Mouse (Mus musculus) intestine, embryonic 15.5 days (tissue): ENCODE measurements at regions not wholly inside any gene's neighbourhood (a gene's known extent, or its start where the extent isn't known, plus 50 kb on each side); places are given as distances from the start of the nearest gene placed in this dataset.
A peak's percentile ranks its signal among the peaks of the same experiment; 100 is the strongest.

Experiments
- ATAC-seq: fragments of 200-750 bp; cut with Nextera tagmentation; 2 replicates; pipeline ENCODE4 v1.8.0; 2017; ENCODE audit warnings: moderate TSS enrichment, moderate library complexity
- H3K27ac ChIP-seq: fragments of 300-500 bp; sonication (generic); 2 replicates; pipeline ENCODE4 v1.5.1; 2015; ENCODE audit warnings: mild to moderate bottlenecking, inconsistent platforms
- H3K27me3 ChIP-seq: fragments of 300-500 bp; sonication (generic); replicated peaks from 2 replicates; pipeline ENCODE4 v1.6.1; 2015; ENCODE audit warnings: inconsistent platforms
- H3K36me3 ChIP-seq: fragments of 300-500 bp; sonication (generic); 2 replicates; pipeline ENCODE4 v1.6.1; 2015; ENCODE audit warnings: inconsistent platforms
- H3K4me1 ChIP-seq: fragments of 300-500 bp; sonication (generic); replicated peaks from 2 replicates; pipeline ENCODE4 v1.6.1; 2015; ENCODE audit warnings: inconsistent platforms
- H3K4me2 ChIP-seq: fragments of 300-500 bp; sonication (generic); replicated peaks from 2 replicates; pipeline ENCODE4 v1.6.1; 2015; ENCODE audit warnings: mild to moderate bottlenecking, inconsistent platforms
- H3K4me3 ChIP-seq: fragments of 300-500 bp; sonication (generic); replicated peaks from 2 replicates; pipeline ENCODE4 v1.5.1; 2015; ENCODE audit warnings: inconsistent platforms
- H3K9ac ChIP-seq: fragments of 300-500 bp; sonication (generic); 2 replicates; pipeline ENCODE4 v1.6.1; 2015; ENCODE audit warnings: inconsistent platforms
- H3K9me3 ChIP-seq: fragments of 300-500 bp; sonication (generic); 2 replicates; pipeline ENCODE4 v1.6.1; 2016; ENCODE audit warnings: inconsistent platforms
- WGBS: fragments of 180-500 bp; shearing (Covaris S2); methylation state at CpG from one replicate; pipeline ENCODE4 v1.1.7; 2015; 5-methylcytosine and 5-hydroxymethylcytosine counted together

DNA sequence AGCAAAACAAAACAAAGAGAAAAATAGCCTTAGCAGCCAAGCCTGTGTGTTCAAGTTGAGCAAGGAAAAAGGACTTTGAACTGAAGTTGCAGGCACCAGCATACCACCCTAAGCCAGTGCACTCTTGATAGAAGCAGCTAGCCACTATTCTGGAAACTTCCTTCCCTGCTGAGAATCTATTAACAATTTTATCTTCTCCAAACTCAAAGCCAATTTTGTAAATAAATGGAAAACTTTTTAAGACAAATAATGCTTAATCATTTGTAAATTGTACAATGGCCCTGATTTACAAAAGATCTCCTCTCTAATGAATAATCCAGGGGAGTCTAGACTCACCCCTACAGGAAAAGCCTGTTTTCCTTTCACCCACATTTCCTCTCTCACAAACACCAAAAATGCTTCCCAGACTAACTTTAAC is 146.7 kb upstream of the Cited2 start:
- no peak overlapping the region for H3K4me3 ChIP-seq
- peak; percentile 90 for ATAC-seq
- peaks cover 7% of the 10 kb centered on the region for H3K4me1 ChIP-seq
- H3K36me3 ChIP-seq = no peaks in the 10 kb centered on the region
- no peak overlapping the region for H3K9ac ChIP-seq
- no peaks in the 10 kb centered on the region for H3K27me3 ChIP-seq
- H3K27ac ChIP-seq = peak overlapping the region; percentile 80
- H3K4me2 ChIP-seq = no peak overlapping the region
- H3K9me3 ChIP-seq = no peaks in the 10 kb centered on the region

DNA sequence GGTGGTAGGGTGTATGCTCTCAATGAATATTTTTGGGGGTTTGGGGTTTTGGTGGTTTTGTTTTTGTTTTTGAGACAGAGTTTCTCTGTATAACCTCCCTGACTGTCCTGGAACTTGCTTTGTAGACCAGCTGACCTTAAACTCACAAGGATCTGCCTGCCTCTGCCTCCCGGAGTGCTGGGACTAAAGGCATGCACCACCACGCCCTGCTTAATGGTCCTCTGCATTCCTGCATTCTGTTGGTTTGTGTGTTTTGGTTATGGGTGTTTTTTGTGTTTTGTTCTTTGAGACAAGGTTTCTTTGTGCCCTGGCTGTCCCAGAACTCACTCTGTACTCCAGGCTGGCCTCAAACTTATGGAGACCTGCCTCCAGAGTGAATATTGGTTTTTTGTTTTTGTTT is 143.6 kb upstream of the Cited2 start:
- Histone ChIP-seq H3K4me3 (no peak overlapping the region), H3K27me3 (no peaks in the 10 kb centered on the region), H3K27ac (no peak overlapping the region), H3K4me1 (peaks cover 7% of the 10 kb centered on the region), H3K4me2 (no peak overlapping the region), H3K9me3 (no peaks in the 10 kb centered on the region), H3K36me3 (no peaks in the 10 kb centered on the region), H3K9ac (no peak overlapping the region)
- WGBS = 90% methylated on average over 2 of the region's 2 CpGs
- ATAC-seq = no peak

DNA sequence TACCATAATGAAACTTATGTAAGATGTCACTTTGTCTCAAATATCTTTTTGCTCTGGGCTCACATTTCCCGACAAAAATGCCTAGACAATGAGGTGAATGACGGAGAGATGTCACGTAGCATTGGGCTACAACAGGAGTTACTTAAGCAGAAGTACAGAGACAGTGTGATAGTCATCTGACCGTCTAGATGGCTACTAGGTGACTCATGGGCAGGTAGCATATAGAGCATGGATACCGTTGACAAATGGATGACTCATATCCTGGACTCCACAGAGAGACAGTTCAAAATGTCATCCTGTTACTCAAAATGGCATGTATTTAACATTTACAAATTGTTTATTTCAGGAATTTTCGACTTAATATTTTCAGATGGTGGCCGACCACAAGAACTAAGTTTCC is 138.2 kb upstream of the Cited2 start:
- WGBS = 85% methylated on average over 7 of the region's 7 CpGs
- Histone ChIP-seq H3K4me1 (no peaks in the 10 kb centered on the region), H3K4me3 (no peak overlapping the region), H3K27ac (no peak overlapping the region), H3K9ac (no peak overlapping the region), H3K27me3 (no peaks in the 10 kb centered on the region), H3K36me3 (no peaks in the 10 kb centered on the region), H3K4me2 (no peak overlapping the region), H3K9me3 (no peaks in the 10 kb centered on the region)
- no peak for ATAC-seq

DNA sequence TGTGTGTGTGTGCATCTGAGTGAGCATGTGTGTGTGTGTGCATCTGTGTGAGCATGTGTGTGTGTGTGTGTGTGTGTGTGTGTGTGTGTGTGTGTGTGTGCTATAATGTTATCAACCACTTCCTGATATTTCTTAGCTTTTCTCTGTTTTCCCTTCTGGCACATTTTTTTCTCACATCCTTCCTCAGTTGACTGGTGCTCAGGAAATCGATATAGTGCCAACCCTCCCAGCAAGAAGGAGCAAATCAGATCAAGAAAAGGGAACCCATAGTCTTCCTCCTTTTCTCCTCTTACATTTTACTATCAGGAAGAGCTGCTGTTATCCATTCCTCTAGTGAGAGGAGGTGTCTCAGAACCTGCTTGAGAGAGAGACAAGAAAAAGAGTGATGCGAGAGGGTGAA is 136.1 kb upstream of the Cited2 start:
- Histone ChIP-seq H3K9me3 (no peaks in the 10 kb centered on the region), H3K4me1 (no peaks in the 10 kb centered on the region)
- ATAC-seq = no peak

DNA sequence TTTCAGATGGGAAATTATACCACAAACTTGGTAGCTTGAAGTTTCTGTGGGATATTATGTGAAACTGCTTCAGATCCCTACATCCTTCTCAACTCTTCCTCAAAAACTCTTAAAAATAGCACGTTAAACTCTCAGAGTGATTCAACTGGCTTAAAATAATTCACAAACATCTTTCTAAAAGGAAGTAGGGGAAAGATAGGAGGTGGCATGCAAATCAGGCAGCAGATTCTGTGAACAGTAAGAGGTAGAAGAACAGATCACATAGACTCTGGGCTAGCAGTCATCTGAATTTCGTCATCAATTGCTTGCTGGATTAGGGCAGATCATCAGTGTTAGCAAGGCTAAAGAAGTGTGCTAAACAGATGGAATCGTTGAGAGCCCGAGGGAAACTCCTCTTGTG is 133.9 kb upstream of the Cited2 start:
- no peak for ATAC-seq
- H3K9me3 ChIP-seq = no peaks in the 10 kb centered on the region
- H3K4me1 ChIP-seq = no peaks in the 10 kb centered on the region
- no peak overlapping the region for H3K4me3 ChIP-seq
- no peaks in the 10 kb centered on the region for H3K36me3 ChIP-seq
- WGBS = 79% methylated on average over 4 of the region's 4 CpGs
- no peak overlapping the region for H3K4me2 ChIP-seq
- H3K9ac ChIP-seq = no peak overlapping the region
- H3K27me3 ChIP-seq = no peaks in the 10 kb centered on the region
- H3K27ac ChIP-seq = no peak overlapping the region

More for the DNA sequence above, 136.1 kb upstream of the Cited2 start:
- Histone ChIP-seq H3K4me3 (no peak overlapping the region), H3K27ac (no peak overlapping the region), H3K4me2 (no peak overlapping the region), H3K36me3 (no peaks in the 10 kb centered on the region), H3K27me3 (no peaks in the 10 kb centered on the region), H3K9ac (no peak overlapping the region)
- 92% methylated on average over 2 of the region's 2 CpGs for WGBS

DNA sequence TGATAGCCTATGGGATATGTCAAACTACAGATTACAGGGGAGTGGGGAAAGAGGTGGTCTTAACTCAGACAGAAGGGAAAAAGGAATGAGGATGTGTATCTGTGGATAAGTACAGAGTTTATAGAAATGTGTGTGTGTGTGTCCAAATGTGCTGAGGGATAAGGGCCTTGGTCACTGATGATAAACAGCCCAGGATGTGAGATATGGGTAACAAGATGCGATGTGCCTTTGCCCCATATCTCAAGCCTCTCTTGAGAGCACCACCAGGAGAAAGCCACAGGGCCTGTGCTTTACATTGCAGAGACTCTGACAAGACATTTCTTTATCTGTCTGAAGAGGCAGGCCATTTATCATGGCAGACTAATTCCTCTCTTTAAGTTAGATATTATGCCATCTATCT is 132.8 kb upstream of the Cited2 start:
- ATAC-seq = peak; percentile 43; the same call in 1 of the 2 replicates
- Histone ChIP-seq H3K27ac (no peak overlapping the region), H3K9ac (no peak overlapping the region), H3K4me2 (no peak overlapping the region), H3K9me3 (no peaks in the 10 kb centered on the region), H3K36me3 (no peaks in the 10 kb centered on the region), H3K4me3 (no peak overlapping the region), H3K4me1 (no peaks in the 10 kb centered on the region), H3K27me3 (no peaks in the 10 kb centered on the region)
- WGBS = 89% methylated on average over 1 of the region's 1 CpGs

DNA sequence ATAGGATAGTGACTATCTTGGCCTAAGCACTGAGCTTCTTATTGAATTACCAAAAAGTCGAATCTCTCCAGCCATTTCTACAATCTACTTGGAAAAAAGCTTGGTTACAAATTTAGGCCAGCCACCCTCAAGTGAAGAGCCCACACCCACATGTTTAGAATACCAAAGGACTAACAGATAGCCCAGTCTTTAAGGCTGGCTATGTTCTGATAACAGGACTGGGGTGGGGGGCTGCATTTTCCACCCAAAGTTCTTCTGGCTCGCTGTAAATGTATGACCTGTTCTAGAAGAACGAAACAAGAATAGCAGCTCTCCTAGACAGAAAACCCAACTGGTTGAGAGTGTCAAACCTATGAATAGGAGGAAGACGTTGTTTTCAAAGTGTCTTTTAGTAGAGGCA is 130.6 kb upstream of the Cited2 start:
- Histone ChIP-seq H3K27ac (no peak overlapping the region), H3K36me3 (no peaks in the 10 kb centered on the region), H3K4me3 (no peak overlapping the region), H3K4me1 (no peaks in the 10 kb centered on the region), H3K9ac (no peak overlapping the region), H3K27me3 (no peaks in the 10 kb centered on the region), H3K4me2 (no peak overlapping the region), H3K9me3 (no peaks in the 10 kb centered on the region)
- WGBS = 87% methylated on average over 4 of the region's 4 CpGs
- ATAC-seq = no peak

DNA sequence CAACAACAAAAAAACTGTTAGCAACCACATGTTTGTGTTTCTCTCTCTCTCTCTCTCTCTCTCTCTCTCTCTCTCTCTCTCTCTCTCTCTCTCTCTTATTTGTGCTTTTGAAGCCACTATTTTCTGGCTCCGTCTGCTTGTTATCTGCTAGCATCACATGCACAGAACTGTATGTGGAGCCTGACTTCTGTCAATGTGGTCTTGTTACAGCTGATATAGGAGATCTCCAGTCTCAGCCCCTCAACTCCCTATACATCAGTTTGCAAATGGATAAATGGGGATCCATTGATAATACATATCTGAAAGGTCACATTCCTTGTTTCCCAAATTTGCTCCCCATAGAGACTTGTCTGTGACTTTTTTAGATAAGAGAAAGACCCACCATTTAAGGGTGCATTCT is 126.9 kb upstream of the Cited2 start:
- no peaks in the 10 kb centered on the region for H3K36me3 ChIP-seq
- no peak overlapping the region for H3K4me3 ChIP-seq
- H3K27ac ChIP-seq = no peak overlapping the region
- 84% methylated on average over 1 of the region's 1 CpGs for WGBS
- H3K4me2 ChIP-seq = no peak overlapping the region
- ATAC-seq = no peak
- H3K4me1 ChIP-seq = no peaks in the 10 kb centered on the region
- H3K9ac ChIP-seq = no peak overlapping the region
- H3K27me3 ChIP-seq = no peaks in the 10 kb centered on the region
- no peaks in the 10 kb centered on the region for H3K9me3 ChIP-seq

DNA sequence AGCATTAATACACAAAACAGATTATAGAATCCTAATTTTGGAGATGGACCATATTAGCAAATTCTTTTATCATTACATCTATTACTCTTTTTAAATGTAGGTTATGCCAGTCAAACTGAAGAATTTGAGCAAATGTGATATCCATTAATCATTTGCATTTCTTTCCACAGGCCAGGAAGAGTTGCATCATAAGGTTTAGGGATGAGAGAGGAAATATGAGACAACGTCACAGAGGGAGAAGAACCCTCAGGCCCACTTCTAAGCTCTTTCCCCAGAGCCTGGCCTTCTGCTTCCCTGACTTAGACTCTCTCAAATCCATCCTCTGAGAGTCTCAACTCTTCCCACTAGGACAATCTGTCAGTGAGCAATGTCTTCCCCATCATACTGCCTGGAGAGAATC is 126.3 kb upstream of the Cited2 start:
- Histone ChIP-seq H3K36me3 (no peaks in the 10 kb centered on the region), H3K4me2 (no peak overlapping the region), H3K9ac (no peak overlapping the region), H3K4me1 (no peaks in the 10 kb centered on the region), H3K9me3 (no peaks in the 10 kb centered on the region), H3K27me3 (no peaks in the 10 kb centered on the region), H3K4me3 (no peak overlapping the region), H3K27ac (no peak overlapping the region)
- no peak for ATAC-seq
- 63% methylated on average over 1 of the region's 1 CpGs for WGBS

DNA sequence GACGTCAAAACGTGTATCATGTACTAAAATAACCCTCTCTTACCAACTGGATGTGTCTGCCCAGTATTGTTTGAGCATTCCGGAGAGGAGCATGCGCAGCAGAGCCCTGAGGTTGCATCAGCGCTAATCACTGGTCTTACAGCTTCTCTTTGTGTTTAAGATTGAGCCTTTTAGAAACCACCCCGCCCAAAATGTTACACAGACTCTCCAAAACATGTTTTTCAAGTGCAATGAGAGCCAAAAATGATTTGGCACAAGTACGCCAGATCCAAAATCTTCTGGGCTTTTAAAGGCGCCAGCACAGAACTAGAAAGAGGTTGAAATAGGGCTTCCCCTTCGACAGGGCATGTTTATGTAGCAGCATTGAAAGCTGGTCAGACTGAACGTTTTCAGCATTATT is 123.8 kb upstream of the Cited2 start:
- Histone ChIP-seq H3K4me2 (no peak overlapping the region), H3K27ac (no peak overlapping the region), H3K27me3 (no peaks in the 10 kb centered on the region), H3K9me3 (no peaks in the 10 kb centered on the region), H3K9ac (no peak overlapping the region), H3K4me3 (no peak overlapping the region), H3K36me3 (no peaks in the 10 kb centered on the region), H3K4me1 (no peaks in the 10 kb centered on the region)
- no peak for ATAC-seq
- WGBS = 81% methylated on average over 10 of the region's 10 CpGs

DNA sequence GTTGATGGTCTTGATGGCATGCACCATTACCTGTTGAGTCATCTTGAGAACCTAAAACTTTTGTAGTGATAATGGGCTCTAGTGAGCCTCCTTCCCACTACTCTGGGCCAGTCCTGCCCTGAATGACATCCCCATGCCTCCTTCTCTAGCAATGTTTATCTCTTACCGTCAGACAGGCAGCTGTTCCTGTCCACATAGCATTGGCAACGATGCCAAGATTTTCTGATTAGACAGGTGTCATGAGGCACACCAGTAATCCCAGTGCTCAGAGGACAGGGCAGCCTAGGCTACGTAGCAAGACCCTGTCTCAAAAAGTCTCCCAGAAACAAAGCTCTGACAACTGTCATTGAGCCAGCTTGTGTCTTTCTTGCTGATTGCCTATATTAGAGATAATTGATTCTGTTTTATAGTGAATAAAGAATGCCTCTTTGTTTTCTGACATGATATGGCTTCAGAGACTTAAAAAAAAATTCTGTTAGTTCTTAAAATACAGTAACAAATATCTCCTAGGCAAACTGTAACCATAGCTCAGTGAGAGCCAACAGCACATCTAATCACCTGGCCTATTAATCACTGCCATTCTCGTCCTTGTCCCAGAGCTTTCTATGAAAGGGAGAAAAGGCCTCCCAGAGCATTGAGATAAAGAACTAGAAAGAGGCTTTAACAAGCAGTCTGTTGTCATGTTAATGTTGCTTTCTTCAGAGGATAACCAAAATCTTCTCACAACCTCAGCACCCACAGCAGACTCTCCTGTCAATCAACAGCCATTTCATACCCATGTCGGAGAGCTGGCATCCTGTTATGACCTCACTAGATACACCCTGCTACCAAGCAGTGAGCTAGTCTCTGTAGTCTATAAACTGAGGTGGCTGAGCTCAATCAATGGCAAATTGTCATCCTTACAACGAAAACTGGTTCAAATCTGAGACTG is 122.9 kb upstream of the Cited2 start:
- Histone ChIP-seq H3K4me3 (no peak overlapping the region), H3K27me3 (no peaks in the 10 kb centered on the region), H3K27ac (no peak overlapping the region), H3K36me3 (no peaks in the 10 kb centered on the region), H3K9me3 (no peaks in the 10 kb centered on the region), H3K4me1 (no peaks in the 10 kb centered on the region), H3K4me2 (no peak overlapping the region), H3K9ac (no peak overlapping the region)
- ATAC-seq = peak; percentile 46
- 51% methylated on average over 6 of the region's 6 CpGs for whole genome bisulfite sequencing

DNA sequence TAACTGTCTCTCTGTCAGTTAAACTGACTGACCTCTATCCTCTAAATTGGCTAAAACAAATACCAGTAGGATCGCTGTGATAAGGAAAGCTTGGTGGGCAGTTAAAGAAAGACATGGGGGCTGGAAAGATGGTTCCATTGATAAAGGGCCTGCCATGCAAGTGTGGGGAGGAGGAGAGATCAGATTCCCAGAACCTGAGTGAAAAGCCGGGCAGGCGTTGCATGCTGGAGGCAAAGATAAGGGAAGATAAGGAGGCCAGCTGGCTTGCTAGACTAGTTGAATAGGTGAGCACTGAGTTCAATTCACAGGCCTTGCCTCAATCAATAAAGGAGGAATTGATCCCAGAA is 122.3 kb upstream of the Cited2 start:
- no peak overlapping the region for H3K9ac ChIP-seq
- H3K4me1 ChIP-seq = no peaks in the 10 kb centered on the region
- 40% methylated on average over 3 of the region's 3 CpGs for WGBS
- no peaks in the 10 kb centered on the region for H3K36me3 ChIP-seq
- ATAC-seq = peak; percentile 68; the same call in 1 of the 2 replicates
- H3K27ac ChIP-seq = no peak overlapping the region
- H3K4me2 ChIP-seq = no peak overlapping the region
- no peaks in the 10 kb centered on the region for H3K9me3 ChIP-seq
- no peak overlapping the region for H3K4me3 ChIP-seq
- H3K27me3 ChIP-seq = no peaks in the 10 kb centered on the region

DNA sequence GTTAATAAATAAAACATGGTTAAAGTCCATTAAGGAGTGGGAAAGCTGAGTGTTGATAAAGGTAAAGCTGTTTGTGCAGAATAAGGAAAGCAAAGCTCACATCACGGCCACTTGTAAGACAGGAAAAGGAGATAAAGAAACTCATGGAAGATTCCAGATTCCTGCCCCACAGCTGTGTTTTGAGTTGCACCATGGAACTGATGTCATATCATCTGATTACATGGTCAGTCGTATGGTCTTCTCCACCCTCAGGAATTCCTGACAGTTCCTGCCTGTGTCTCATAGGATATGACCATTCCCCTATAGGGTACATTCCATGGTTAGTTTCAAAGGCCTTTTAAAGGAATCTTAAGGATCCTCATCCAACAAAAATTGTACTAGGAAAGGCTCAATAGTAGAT is 120.6 kb upstream of the Cited2 start:
- Histone ChIP-seq H3K4me2 (no peak overlapping the region), H3K4me1 (no peaks in the 10 kb centered on the region), H3K27me3 (no peaks in the 10 kb centered on the region), H3K27ac (no peak overlapping the region), H3K4me3 (no peak overlapping the region), H3K9me3 (no peaks in the 10 kb centered on the region), H3K9ac (no peak overlapping the region), H3K36me3 (no peaks in the 10 kb centered on the region)
- 38% methylated on average over 2 of the region's 2 CpGs for WGBS
- peak; percentile 41; the same call in 1 of the 2 replicates for ATAC-seq
